Mouse (Mus musculus): ENCODE measurements around the gene 9530077C05Rik. TPM values are rescaled to one million over a fixed set of nuclear protein-coding genes. Genes with fewer than 3 reads are reported as not detected.
A peak's percentile ranks its signal among the peaks of the same experiment; 100 is the strongest.

Gene 9530077C05Rik
- total and polyA plus RNA-seq, 2 experiments, result 0.07 to 0.18 TPM

DNA sequence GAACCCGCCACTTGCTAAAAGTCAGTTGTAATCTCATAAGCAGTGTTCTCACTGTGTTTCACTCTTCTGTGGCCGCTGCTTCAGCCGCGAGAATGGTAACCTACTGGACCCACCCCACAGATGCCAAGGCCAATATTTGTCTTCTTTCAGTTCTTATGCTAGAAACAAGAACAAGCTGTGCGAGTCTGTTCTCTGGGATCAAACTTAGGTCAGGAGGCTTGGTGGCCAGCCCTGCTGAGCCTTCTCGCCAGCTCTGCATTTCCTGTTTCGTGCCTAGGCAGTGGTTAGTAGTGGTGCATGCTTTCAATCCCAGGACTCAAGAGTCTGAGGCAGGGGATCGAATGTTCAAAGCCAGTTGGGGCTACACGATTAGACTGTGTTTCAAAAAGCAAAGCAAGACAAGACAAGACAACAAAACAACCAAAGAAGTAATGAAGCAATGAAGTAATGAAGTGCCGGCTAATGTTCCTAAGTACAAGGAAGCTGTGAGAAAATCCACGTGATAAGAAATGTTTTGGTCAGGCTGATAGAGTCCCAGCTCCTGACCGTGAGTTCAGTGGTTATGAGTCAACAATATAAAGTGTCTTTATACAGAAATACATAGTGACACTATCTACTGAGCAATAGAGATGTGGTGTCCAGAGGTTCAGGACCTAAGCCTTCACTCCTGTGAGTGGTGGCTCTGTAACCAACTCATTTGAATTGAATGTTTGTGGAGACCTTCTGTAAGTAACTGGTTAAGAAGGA, 73.4 kb downstream of the 9530077C05Rik start:
- H3K79me2 ChIP-seq (ENCODE audit: control insufficient read depth, insufficient read depth, low read length), result no peaks in the 10 kb centered on the region
- H3K27ac ChIP-seq (replicated peaks; ENCODE audit: insufficient read depth, low read depth, low read length), result no peak overlapping the region
- H3K36me3 ChIP-seq (ENCODE audit: control insufficient read depth, insufficient read depth, low read length), result no peaks in the 10 kb centered on the region
- WGBS, result 63% methylated on average over 12 of the region's 12 CpGs
- no peaks in the 10 kb centered on the region for H3K4me1 ChIP-seq (ENCODE audit: control insufficient read depth, insufficient read depth, low read length)
- H3K9ac ChIP-seq (ENCODE audit: low read depth, low read length), result no peak overlapping the region
- TF ChIP-seq POLR2A (IDR thresholded peaks at IDR 0.05; ENCODE audit: extremely low read depth, insufficient read depth, low read length), result no peak
- TF ChIP-seq CTCF (IDR thresholded peaks at IDR 0.05; ENCODE audit: low read depth, low read length), result no peak
- H3K4me3 ChIP-seq (ENCODE audit: insufficient read depth, low read depth, low read length), result no peak overlapping the region
- H3K27me3 ChIP-seq (ENCODE audit: control insufficient read depth, insufficient read depth, low read length), result no peaks in the 10 kb centered on the region
- DNase-seq (ENCODE audit: extremely low read depth, low read depth, low spot score), result peak; percentile 33

DNA sequence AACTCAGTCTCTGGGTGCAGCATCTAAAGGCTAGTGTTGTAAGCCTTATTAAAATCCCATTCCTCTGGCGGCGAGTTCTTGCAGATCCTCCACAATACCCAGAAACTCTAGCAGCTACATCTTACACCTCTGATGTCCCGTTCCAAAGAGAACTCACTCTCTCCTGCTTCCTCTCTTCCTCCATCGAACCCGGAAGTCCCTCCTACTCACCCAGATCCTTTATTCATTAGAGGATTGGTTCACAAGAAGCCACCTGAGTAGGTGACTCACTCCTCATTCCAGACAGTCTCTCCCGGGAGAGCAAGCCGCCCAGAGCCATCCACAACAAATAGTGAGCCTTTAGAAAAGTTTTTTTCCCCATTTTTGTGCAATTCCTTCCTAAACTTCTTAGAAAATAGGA, 74.9 kb downstream of the 9530077C05Rik start:
- H3K36me3 ChIP-seq (ENCODE audit: control insufficient read depth, insufficient read depth, low read length), result no peaks in the 10 kb centered on the region
- WGBS, result 95% methylated on average over 7 of the region's 7 CpGs
- no peaks in the 10 kb centered on the region for H3K27me3 ChIP-seq (ENCODE audit: control insufficient read depth, insufficient read depth, low read length)
- H3K4me3 ChIP-seq (ENCODE audit: insufficient read depth, low read depth, low read length), result no peak overlapping the region
- H3K79me2 ChIP-seq (ENCODE audit: control insufficient read depth, insufficient read depth, low read length), result no peaks in the 10 kb centered on the region
- H3K4me1 ChIP-seq (ENCODE audit: control insufficient read depth, insufficient read depth, low read length), result no peaks in the 10 kb centered on the region
- no peak for DNase-seq (ENCODE audit: extremely low read depth, low read depth, low spot score)
- H3K27ac ChIP-seq (replicated peaks; ENCODE audit: insufficient read depth, low read depth, low read length), result no peak overlapping the region
- H3K9ac ChIP-seq (ENCODE audit: low read depth, low read length), result no peak overlapping the region
- TF ChIP-seq POLR2A (IDR thresholded peaks at IDR 0.05; ENCODE audit: extremely low read depth, insufficient read depth, low read length) (no peak), CTCF (IDR thresholded peaks at IDR 0.05; ENCODE audit: low read depth, low read length) (no peak)

DNA sequence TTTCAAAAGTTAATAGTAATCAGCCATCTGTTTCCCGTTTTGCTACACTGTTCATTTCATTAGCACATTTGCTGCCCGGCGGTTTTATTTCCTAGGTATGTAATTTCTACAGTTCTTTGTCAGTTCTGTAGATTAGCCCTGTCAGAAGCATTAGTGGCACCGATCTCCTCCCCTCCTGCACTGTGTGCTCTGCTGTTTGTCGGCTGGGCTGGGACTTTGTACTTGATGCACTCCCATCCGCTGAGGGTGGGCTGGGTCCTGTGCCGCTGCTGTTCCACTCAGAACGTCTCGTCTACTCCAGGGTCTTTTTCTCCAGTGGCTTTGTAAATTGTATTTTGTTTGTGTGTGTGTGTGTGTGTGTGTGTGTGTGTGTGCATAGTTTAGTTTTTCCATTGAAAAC, 77.7 kb downstream of the 9530077C05Rik start:
- no peak overlapping the region for H3K27ac ChIP-seq (replicated peaks; ENCODE audit: insufficient read depth, low read depth, low read length)
- H3K4me1 ChIP-seq (ENCODE audit: control insufficient read depth, insufficient read depth, low read length), result no peaks in the 10 kb centered on the region
- 55% methylated on average over 9 of the region's 9 CpGs for WGBS
- H3K27me3 ChIP-seq (ENCODE audit: control insufficient read depth, insufficient read depth, low read length), result no peaks in the 10 kb centered on the region
- no peaks in the 10 kb centered on the region for H3K79me2 ChIP-seq (ENCODE audit: control insufficient read depth, insufficient read depth, low read length)
- 0 out of 2 replicates have a peak, but pooled peaks cover 1% of the 10 kb centered on the region for H3K36me3 ChIP-seq (ENCODE audit: control insufficient read depth, insufficient read depth, low read length)
- no peak overlapping the region for H3K9ac ChIP-seq (ENCODE audit: low read depth, low read length)
- no peak overlapping the region for H3K4me3 ChIP-seq (ENCODE audit: insufficient read depth, low read depth, low read length)
- no peak for DNase-seq (ENCODE audit: extremely low read depth, low read depth, low spot score)
- no peak for TF ChIP-seq POLR2A (IDR thresholded peaks at IDR 0.05; ENCODE audit: extremely low read depth, insufficient read depth, low read length)
- TF ChIP-seq CTCF (IDR thresholded peaks at IDR 0.05; ENCODE audit: low read depth, low read length), result no peak

Other genes starting within 250 kb of the 9530077C05Rik start
- 0.09 and 0.20 TPM in 2 replicates for gene Zfp872, start 223.4 kb upstream of the 9530077C05Rik start, total RNA-seq (2014; rRNA removed)
- 0.07 TPM in 1 of 2 replicates, not detected in the other for gene Zfp872, start 223.4 kb upstream of the 9530077C05Rik start, polyA plus RNA-seq (2012; rRNA removed)
- gene Zfp809, start 185.8 kb upstream of the 9530077C05Rik start, total RNA-seq (2014; rRNA removed), result 15.8 and 18.6 TPM in 2 replicates
- 12.8 and 15.5 TPM in 2 replicates for gene Zfp809, start 185.8 kb upstream of the 9530077C05Rik start, polyA plus RNA-seq (2012; rRNA removed)
- 0.09 and 0.13 TPM in 2 replicates for gene Zfp599, start 151.6 kb upstream of the 9530077C05Rik start, total RNA-seq (2014; rRNA removed)
- not detected in 2 replicates for gene Zfp599, start 151.6 kb upstream of the 9530077C05Rik start, polyA plus RNA-seq (2012; rRNA removed)
- gene Zfp810, start 103.9 kb upstream of the 9530077C05Rik start, total RNA-seq (2014; rRNA removed), result 4.6 and 4.7 TPM in 2 replicates
- 1.7 and 2.0 TPM in 2 replicates for gene Zfp810, start 103.9 kb upstream of the 9530077C05Rik start, polyA plus RNA-seq (2012; rRNA removed)
- gene Anln, start 22.3 kb upstream of the 9530077C05Rik start, total RNA-seq (2014; rRNA removed), result 1.1 and 1.2 TPM in 2 replicates
- gene Anln, start 22.3 kb upstream of the 9530077C05Rik start, polyA plus RNA-seq (2012; rRNA removed), result 0.07 and 0.23 TPM in 2 replicates
- gene Gm17545, start 42.8 kb downstream of the 9530077C05Rik start, total RNA-seq (2014; rRNA removed), result not detected in 2 replicates
- not detected in 2 replicates for gene Gm17545, start 42.8 kb downstream of the 9530077C05Rik start, polyA plus RNA-seq (2012; rRNA removed)
- 47.1 and 53.7 TPM in 2 replicates for gene Rp9, start 58.2 kb downstream of the 9530077C05Rik start, total RNA-seq (2014; rRNA removed)
- gene Rp9, start 58.2 kb downstream of the 9530077C05Rik start, polyA plus RNA-seq (2012; rRNA removed), result 58.1 and 66.7 TPM in 2 replicates
- gene Bbs9, start 64.2 kb downstream of the 9530077C05Rik start, total RNA-seq (2014; rRNA removed), result 7.2 and 8.0 TPM in 2 replicates
- 2.7 and 3.3 TPM in 2 replicates for gene Bbs9, start 64.2 kb downstream of the 9530077C05Rik start, polyA plus RNA-seq (2012; rRNA removed)